Mouse (Mus musculus): Measurements from ENCODE around the gene Ccr1. TPM values are rescaled to one million over a fixed set of nuclear protein-coding genes. Genes with fewer than 3 reads are reported as not detected.

Ccr1 gene
- total RNA-seq, 1 experiment = not detected

DNA sequence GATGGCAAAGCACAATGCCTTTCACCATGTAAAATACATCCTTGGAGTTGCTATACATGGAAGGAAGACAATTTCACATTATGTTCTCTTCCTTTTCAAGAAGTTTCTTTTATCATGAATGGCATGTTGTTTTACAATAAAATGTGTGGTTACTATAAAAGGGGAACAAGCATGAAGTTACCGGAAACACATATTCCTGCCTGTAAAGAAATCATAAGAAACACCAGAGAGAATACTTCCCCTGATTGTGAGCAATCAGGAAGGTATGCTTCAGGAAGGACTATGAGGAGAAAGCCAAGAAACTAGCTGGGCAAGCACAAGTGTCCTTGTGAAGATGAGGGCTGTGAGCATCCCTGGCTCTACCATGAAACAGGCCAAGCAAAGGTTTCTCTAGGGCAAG lies 17.3 kb downstream of the Ccr1 start:
- DNase-seq (ENCODE audit: low read depth, low spot score) = no peak
- Histone ChIP-seq H3K27ac (ENCODE audit: insufficient read depth, low read depth, low read length, poor library complexity, severe bottlenecking) (no peak overlapping the region), H3K9ac (ENCODE audit: insufficient read depth, low read depth, low read length, poor library complexity, severe bottlenecking) (no peak overlapping the region), H3K9me3 (ENCODE audit: control insufficient read depth, insufficient read depth, low read depth, low read length) (no peaks in the 10 kb centered on the region), H3K36me3 (ENCODE audit: control insufficient read depth, insufficient read depth, low read length, poor library complexity, severe bottlenecking) (no peaks in the 10 kb centered on the region), H3K4me3 (ENCODE audit: insufficient read depth in 1 of 2, low read depth in 1 of 2, low read length in 2 of 2, poor library complexity in 1 of 2, severe bottlenecking in 1 of 2) (no peak overlapping the region), H3K4me1 (ENCODE audit: control insufficient read depth in 2 of 2, insufficient read depth in 2 of 2, low read length in 2 of 2, poor library complexity in 1 of 2) (no peaks in the 10 kb centered on the region)
- in situ Hi-C loops (cut with MboI; ENCODE audit: low sequenced_read_pairs in 2 of 2, unreplicated experiment in 2 of 2) = no loop called here
- TF ChIP-seq HCFC1 (IDR thresholded peaks at IDR 0.05; ENCODE audit: borderline replicate concordance, insufficient read depth, low read length) (no peak), CHD2 (IDR thresholded peaks at IDR 0.05; ENCODE audit: low read depth, low read length) (no peak), ZNF384 (IDR thresholded peaks at IDR 0.05; ENCODE audit: low read depth, low read length) (no peak), MAFK (IDR thresholded peaks at IDR 0.05; ENCODE audit: insufficient read depth, low read depth, low read length) (no peak), ZC3H11A (IDR thresholded peaks at IDR 0.05; ENCODE audit: borderline replicate concordance, low read depth, low read length) (no peak)

DNA sequence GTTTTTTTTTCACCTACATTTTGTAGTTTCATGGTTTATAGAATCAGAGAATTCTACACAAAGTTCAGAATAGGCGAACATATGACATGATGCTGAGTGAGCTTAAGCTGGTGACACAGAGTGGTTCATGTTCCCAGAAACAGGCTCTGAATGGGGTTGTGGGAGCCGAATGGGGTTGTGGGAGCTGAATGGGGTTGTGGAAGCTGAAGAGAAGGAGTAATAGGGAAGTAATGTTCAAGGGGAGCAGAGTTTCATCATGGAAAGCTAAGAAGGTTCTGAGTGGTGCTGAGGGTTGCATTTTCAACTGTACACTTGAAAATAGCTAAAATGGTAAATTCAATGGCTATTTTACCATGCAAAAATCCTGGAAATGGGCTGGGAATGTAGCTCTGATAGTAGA lies 19.1 kb downstream of the Ccr1 start:
- Histone ChIP-seq H3K4me3 (ENCODE audit: insufficient read depth in 1 of 2, low read depth in 1 of 2, low read length in 2 of 2, poor library complexity in 1 of 2, severe bottlenecking in 1 of 2) (no peak overlapping the region), H3K36me3 (ENCODE audit: control insufficient read depth, insufficient read depth, low read length, poor library complexity, severe bottlenecking) (no peaks in the 10 kb centered on the region), H3K27ac (ENCODE audit: insufficient read depth, low read depth, low read length, poor library complexity, severe bottlenecking) (no peak overlapping the region), H3K9me3 (ENCODE audit: control insufficient read depth, insufficient read depth, low read depth, low read length) (no peaks in the 10 kb centered on the region), H3K4me1 (ENCODE audit: control insufficient read depth in 2 of 2, insufficient read depth in 2 of 2, low read length in 2 of 2, poor library complexity in 1 of 2) (no peaks in the 10 kb centered on the region), H3K9ac (ENCODE audit: insufficient read depth, low read depth, low read length, poor library complexity, severe bottlenecking) (no peak overlapping the region)
- TF ChIP-seq CHD2 (IDR thresholded peaks at IDR 0.05; ENCODE audit: low read depth, low read length) (no peak), MAFK (IDR thresholded peaks at IDR 0.05; ENCODE audit: insufficient read depth, low read depth, low read length) (no peak), HCFC1 (IDR thresholded peaks at IDR 0.05; ENCODE audit: borderline replicate concordance, insufficient read depth, low read length) (no peak), ZC3H11A (IDR thresholded peaks at IDR 0.05; ENCODE audit: borderline replicate concordance, low read depth, low read length) (no peak), ZNF384 (IDR thresholded peaks at IDR 0.05; ENCODE audit: low read depth, low read length) (no peak)
- no peak for DNase-seq (ENCODE audit: low read depth, low spot score)
- in situ Hi-C loops (cut with MboI; ENCODE audit: low sequenced_read_pairs in 2 of 2, unreplicated experiment in 2 of 2) = no loop called here

DNA sequence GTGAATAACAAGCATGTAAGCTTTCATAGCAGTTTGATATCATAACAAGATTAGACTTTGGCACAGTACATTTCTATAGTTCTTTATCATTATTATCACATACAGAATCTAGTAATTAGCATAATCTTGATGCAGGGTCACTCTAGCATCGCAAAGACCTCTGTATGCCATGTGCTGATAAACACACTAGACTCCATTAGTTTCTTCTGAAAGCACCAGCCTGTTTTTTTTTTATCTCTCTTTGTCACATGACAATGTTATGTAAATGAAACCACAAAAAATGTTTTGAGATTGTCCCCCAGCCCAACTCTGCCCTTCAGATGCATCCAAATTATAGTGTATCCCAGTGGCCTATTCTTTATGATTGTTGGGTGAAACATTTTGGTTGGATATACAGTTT lies 20.7 kb downstream of the Ccr1 start:
- in situ Hi-C loops (cut with MboI; ENCODE audit: low sequenced_read_pairs in 2 of 2, unreplicated experiment in 2 of 2) = no loop called here
- TF ChIP-seq CHD2 (IDR thresholded peaks at IDR 0.05; ENCODE audit: low read depth, low read length) = no peak
- TF ChIP-seq ZNF384 (IDR thresholded peaks at IDR 0.05; ENCODE audit: low read depth, low read length) = no peak
- TF ChIP-seq MAFK (IDR thresholded peaks at IDR 0.05; ENCODE audit: insufficient read depth, low read depth, low read length) = no peak
- no peak for TF ChIP-seq HCFC1 (IDR thresholded peaks at IDR 0.05; ENCODE audit: borderline replicate concordance, insufficient read depth, low read length)
- TF ChIP-seq ZC3H11A (IDR thresholded peaks at IDR 0.05; ENCODE audit: borderline replicate concordance, low read depth, low read length) = no peak

DNA sequence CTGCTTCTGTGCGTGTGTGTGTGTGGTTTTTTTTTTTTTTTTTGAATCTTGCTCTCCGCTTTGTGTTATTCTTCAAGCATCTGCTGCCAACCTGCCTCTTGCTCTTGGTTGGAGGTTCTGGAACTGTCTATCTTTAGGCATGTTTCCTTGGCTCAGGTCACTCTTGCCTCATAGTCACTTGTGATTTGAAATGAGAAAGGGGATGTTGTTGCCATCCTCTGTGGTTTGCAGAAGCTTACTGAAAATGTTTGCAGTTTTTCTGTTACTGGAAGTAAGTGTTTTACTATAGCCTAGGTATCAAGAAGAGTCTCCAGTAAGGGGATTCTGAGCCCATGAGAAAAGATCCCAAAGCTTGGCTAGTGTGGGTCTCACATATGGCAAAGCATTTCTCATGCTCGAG lies 26.5 kb downstream of the Ccr1 start:
- TF ChIP-seq ZC3H11A (IDR thresholded peaks at IDR 0.05; ENCODE audit: borderline replicate concordance, low read depth, low read length) (no peak), MAFK (IDR thresholded peaks at IDR 0.05; ENCODE audit: insufficient read depth, low read depth, low read length) (no peak), CHD2 (IDR thresholded peaks at IDR 0.05; ENCODE audit: low read depth, low read length) (no peak), HCFC1 (IDR thresholded peaks at IDR 0.05; ENCODE audit: borderline replicate concordance, insufficient read depth, low read length) (no peak), ZNF384 (IDR thresholded peaks at IDR 0.05; ENCODE audit: low read depth, low read length) (no peak)

More for the DNA sequence above, 20.7 kb downstream of the Ccr1 start:
- Histone ChIP-seq H3K9ac (ENCODE audit: insufficient read depth, low read depth, low read length, poor library complexity, severe bottlenecking) (no peak overlapping the region), H3K4me1 (ENCODE audit: control insufficient read depth in 2 of 2, insufficient read depth in 2 of 2, low read length in 2 of 2, poor library complexity in 1 of 2) (no peaks in the 10 kb centered on the region), H3K4me3 (ENCODE audit: insufficient read depth in 1 of 2, low read depth in 1 of 2, low read length in 2 of 2, poor library complexity in 1 of 2, severe bottlenecking in 1 of 2) (no peak overlapping the region), H3K9me3 (ENCODE audit: control insufficient read depth, insufficient read depth, low read depth, low read length) (no peaks in the 10 kb centered on the region), H3K36me3 (ENCODE audit: control insufficient read depth, insufficient read depth, low read length, poor library complexity, severe bottlenecking) (no peaks in the 10 kb centered on the region), H3K27ac (ENCODE audit: insufficient read depth, low read depth, low read length, poor library complexity, severe bottlenecking) (no peak overlapping the region)
- no peak for DNase-seq (ENCODE audit: low read depth, low spot score)

DNA sequence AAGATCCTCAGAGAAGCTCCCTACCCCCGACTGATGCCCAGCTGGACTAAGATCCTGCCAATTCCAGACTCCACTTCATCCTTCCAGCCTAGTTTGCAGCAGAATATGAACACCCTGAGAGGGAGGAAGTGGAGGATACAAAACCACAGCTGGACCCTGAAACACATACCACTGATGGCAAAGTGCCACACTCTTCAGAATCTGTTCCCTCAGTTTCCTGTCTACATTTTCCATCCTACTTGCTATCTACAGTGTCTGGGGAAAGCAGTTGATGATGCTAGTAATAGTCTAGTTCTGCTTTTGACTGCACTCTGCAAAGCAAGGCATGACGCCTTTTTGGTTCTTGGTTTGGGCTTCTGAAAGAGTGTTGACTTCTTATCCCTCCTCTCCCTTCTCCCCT lies 27.2 kb downstream of the Ccr1 start:
- in situ Hi-C loops (cut with MboI; ENCODE audit: low sequenced_read_pairs in 2 of 2, unreplicated experiment in 2 of 2) = no loop called here
- no peak for DNase-seq (ENCODE audit: low read depth, low spot score)

More for the DNA sequence above, 26.5 kb downstream of the Ccr1 start:
- H3K4me3 ChIP-seq (ENCODE audit: insufficient read depth in 1 of 2, low read depth in 1 of 2, low read length in 2 of 2, poor library complexity in 1 of 2, severe bottlenecking in 1 of 2) = no peak overlapping the region
- H3K9me3 ChIP-seq (ENCODE audit: control insufficient read depth, insufficient read depth, low read depth, low read length) = peaks cover under 1% of the 10 kb centered on the region
- DNase-seq (ENCODE audit: low read depth, low spot score) = no peak
- in situ Hi-C loops (cut with MboI; ENCODE audit: low sequenced_read_pairs in 2 of 2, unreplicated experiment in 2 of 2) = no loop called here
- H3K4me1 ChIP-seq (ENCODE audit: control insufficient read depth in 2 of 2, insufficient read depth in 2 of 2, low read length in 2 of 2, poor library complexity in 1 of 2) = no peaks in the 10 kb centered on the region
- no peak overlapping the region for H3K9ac ChIP-seq (ENCODE audit: insufficient read depth, low read depth, low read length, poor library complexity, severe bottlenecking)
- H3K36me3 ChIP-seq (ENCODE audit: control insufficient read depth, insufficient read depth, low read length, poor library complexity, severe bottlenecking) = no peaks in the 10 kb centered on the region
- H3K27ac ChIP-seq (ENCODE audit: insufficient read depth, low read depth, low read length, poor library complexity, severe bottlenecking) = no peak overlapping the region

More for the DNA sequence above, 27.2 kb downstream of the Ccr1 start:
- peaks cover 6% of the 10 kb centered on the region for H3K36me3 ChIP-seq (ENCODE audit: control insufficient read depth, insufficient read depth, low read length, poor library complexity, severe bottlenecking)
- no peak overlapping the region for H3K27ac ChIP-seq (ENCODE audit: insufficient read depth, low read depth, low read length, poor library complexity, severe bottlenecking)
- no peak for TF ChIP-seq ZC3H11A (IDR thresholded peaks at IDR 0.05; ENCODE audit: borderline replicate concordance, low read depth, low read length)
- TF ChIP-seq ZNF384 (IDR thresholded peaks at IDR 0.05; ENCODE audit: low read depth, low read length) = no peak
- TF ChIP-seq CHD2 (IDR thresholded peaks at IDR 0.05; ENCODE audit: low read depth, low read length) = no peak
- no peak for TF ChIP-seq HCFC1 (IDR thresholded peaks at IDR 0.05; ENCODE audit: borderline replicate concordance, insufficient read depth, low read length)
- no peak for TF ChIP-seq MAFK (IDR thresholded peaks at IDR 0.05; ENCODE audit: insufficient read depth, low read depth, low read length)
- H3K9ac ChIP-seq (ENCODE audit: insufficient read depth, low read depth, low read length, poor library complexity, severe bottlenecking) = no peak overlapping the region
- H3K4me3 ChIP-seq (ENCODE audit: insufficient read depth in 1 of 2, low read depth in 1 of 2, low read length in 2 of 2, poor library complexity in 1 of 2, severe bottlenecking in 1 of 2) = no peak overlapping the region
- peaks cover 8% of the 10 kb centered on the region for H3K9me3 ChIP-seq (ENCODE audit: control insufficient read depth, insufficient read depth, low read depth, low read length)
- H3K4me1 ChIP-seq (ENCODE audit: control insufficient read depth in 2 of 2, insufficient read depth in 2 of 2, low read length in 2 of 2, poor library complexity in 1 of 2) = no peaks in the 10 kb centered on the region
